Mouse (Mus musculus): ENCODE measurements around the gene Trmt1. TPM values are rescaled to one million over a fixed set of nuclear protein-coding genes. Genes with fewer than 3 reads are reported as not detected.
A peak's percentile ranks its signal among the peaks of the same experiment; 100 is the strongest.

Trmt1 gene
- total and polyA plus RNA-seq, 3 experiments = 77.0 to 160 (median 157) TPM

DNA sequence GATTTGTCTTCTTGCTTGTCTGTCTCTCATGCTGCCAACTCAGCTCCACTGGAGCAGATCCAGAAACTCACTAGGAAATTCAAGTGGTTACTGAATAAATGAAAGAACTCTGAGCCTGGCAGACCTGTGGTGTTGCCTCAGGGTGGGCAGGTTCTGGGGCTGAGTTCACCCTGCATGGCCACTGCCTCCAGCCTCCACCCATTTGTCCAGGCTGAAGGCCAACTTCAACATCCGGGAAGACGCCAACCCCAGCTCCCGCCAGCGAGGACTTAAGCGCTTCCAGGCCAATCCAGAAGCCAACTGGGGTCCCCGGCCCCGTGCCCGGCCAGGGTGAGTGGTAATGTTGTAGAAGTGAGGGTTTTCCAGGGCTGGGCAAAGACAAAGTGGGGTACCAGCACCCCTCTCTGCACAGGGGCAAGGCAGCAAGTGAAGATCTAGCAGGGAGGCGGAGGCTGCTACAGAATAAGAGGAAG is 12.9 kb downstream of the Trmt1 start:
- in situ Hi-C loops (cut with MboI; ENCODE audit: low pct_ligation_motif_present, low pct_unique_long_range_greater_than_20kb, low sequenced_read_pairs) = no loop called here
- peak overlapping the region; percentile 90 for H3K27ac ChIP-seq (ENCODE audit: insufficient read depth, low read depth)
- H3K4me1 ChIP-seq (ENCODE audit: control insufficient read depth in 1 of 2, insufficient read depth in 2 of 2) = peaks cover 14 to 46% of the 10 kb centered on the region in 2 experiments
- H3K4me3 ChIP-seq (replicated peaks in 1 of 3; ENCODE audit: low read depth in 2 of 3, low read length in 2 of 3, poor library complexity in 1 of 3) = no peak overlapping the region
- H3K27me3 ChIP-seq (replicated peaks) = no peaks in the 10 kb centered on the region
- peaks cover 18% of the 10 kb centered on the region for H3K79me2 ChIP-seq (replicated peaks; ENCODE audit: control insufficient read depth, extremely low read depth, insufficient read depth, poor library complexity, severe bottlenecking)
- H3K36me3 ChIP-seq (replicated peaks in 1 of 2; ENCODE audit: control insufficient read depth in 1 of 2, insufficient read depth in 1 of 2, low read length in 1 of 2) = peaks cover 54 to 73% of the 10 kb centered on the region in 2 experiments
- dilution Hi-C loops (cut with MboI; ENCODE audit: extremely low pct_ligation_motif_present, extremely low pct_unique_long_range_greater_than_20kb, low sequenced_read_pairs) = no loop called here
- no peak for DNase-seq (ENCODE audit: extremely low read depth)
- H3K9ac ChIP-seq (ENCODE audit: insufficient read depth, low read depth) = no peak overlapping the region
- TF ChIP-seq ETS1 (conservative IDR thresholded peaks at IDR 0.05; ENCODE audit: low read depth, low read length) (no peak), UBTF (IDR thresholded peaks at IDR 0.05; ENCODE audit: low read depth, low read length) (no peak), PAX5 (IDR thresholded peaks at IDR 0.05; ENCODE audit: low read length) (no peak), MEF2A (IDR thresholded peaks at IDR 0.05; ENCODE audit: borderline replicate concordance, low read depth, low read length) (no peak), HCFC1 (IDR thresholded peaks at IDR 0.05; ENCODE audit: low read depth, low read length) (no peak), EP300 (IDR thresholded peaks at IDR 0.05; ENCODE audit: low read length) (no peak), CHD1 (IDR thresholded peaks at IDR 0.05; ENCODE audit: low read depth, low read length) (no peak), ELF1 (IDR thresholded peaks at IDR 0.05; ENCODE audit: low read depth, low read length) (no peak), ZC3H11A (IDR thresholded peaks at IDR 0.05; ENCODE audit: low read depth, low read length) (no peak)
- no peak overlapping the region for H3K4me2 ChIP-seq (ENCODE audit: insufficient read depth, low read depth, poor library complexity, severe bottlenecking)
- no peaks in the 10 kb centered on the region for H3K9me3 ChIP-seq (replicated peaks; ENCODE audit: low read length)

GRCm38 (mm10) chr8:84699861-84700322 is 13.8 kb downstream of the Trmt1 start:
- Histone ChIP-seq H3K79me2 (replicated peaks; ENCODE audit: control insufficient read depth, extremely low read depth, insufficient read depth, poor library complexity, severe bottlenecking) (peaks cover 18% of the 10 kb centered on the region), H3K27ac (ENCODE audit: insufficient read depth, low read depth) (peak overlapping the region; percentile 90), H3K27me3 (replicated peaks) (no peaks in the 10 kb centered on the region), H3K9ac (ENCODE audit: insufficient read depth, low read depth) (no peak overlapping the region), H3K4me1 (ENCODE audit: control insufficient read depth in 1 of 2, insufficient read depth in 2 of 2) (peaks cover 14 to 55% of the 10 kb centered on the region in 2 experiments), H3K4me3 (replicated peaks in 1 of 3; ENCODE audit: low read depth in 2 of 3, low read length in 2 of 3, poor library complexity in 1 of 3) (no peak overlapping the region), H3K4me2 (ENCODE audit: insufficient read depth, low read depth, poor library complexity, severe bottlenecking) (0 out of 2 replicates have a peak overlapping the region, but pooled peaks have one; percentile 13), H3K36me3 (replicated peaks in 1 of 2; ENCODE audit: control insufficient read depth in 1 of 2, insufficient read depth in 1 of 2, low read length in 1 of 2) (peaks cover 49 to 72% of the 10 kb centered on the region in 2 experiments), H3K9me3 (replicated peaks; ENCODE audit: low read length) (no peaks in the 10 kb centered on the region)
- in situ Hi-C loops (cut with MboI; ENCODE audit: low pct_ligation_motif_present, low pct_unique_long_range_greater_than_20kb, low sequenced_read_pairs) = no loop called here
- dilution Hi-C loops (cut with MboI; ENCODE audit: extremely low pct_ligation_motif_present, extremely low pct_unique_long_range_greater_than_20kb, low sequenced_read_pairs) = no loop called here
- peak; percentile 90 for DNase-seq (ENCODE audit: extremely low read depth)
- TF ChIP-seq MAZ (IDR thresholded peaks at IDR 0.05; ENCODE audit: low read depth, low read length) = peak; percentile 27; the same call in 1 of the 2 replicates
- no peak for TF ChIP-seq PAX5 (IDR thresholded peaks at IDR 0.05; ENCODE audit: low read length)
- TF ChIP-seq RCOR1 (conservative IDR thresholded peaks at IDR 0.05; ENCODE audit: low read depth, low read length) = no peak
- TF ChIP-seq MXI1 (IDR thresholded peaks at IDR 0.05; ENCODE audit: low read depth, low read length) = no peak
- TF ChIP-seq ZKSCAN1 (IDR thresholded peaks at IDR 0.05; ENCODE audit: borderline replicate concordance, low read depth, low read length) = no peak
- TF ChIP-seq ZC3H11A (IDR thresholded peaks at IDR 0.05; ENCODE audit: low read depth, low read length) = no peak
- TF ChIP-seq POLR2A (IDR thresholded peaks at IDR 0.05; ENCODE audit: low read depth, low read length) = peak; percentile 41; the same call in 1 of the 2 replicates
- TF ChIP-seq MAFK (IDR thresholded peaks at IDR 0.05; ENCODE audit: insufficient replicate concordance, low read length) = no peak
- TF ChIP-seq EP300 (IDR thresholded peaks at IDR 0.05; ENCODE audit: low read length) = peak; percentile 71
- TF ChIP-seq CTCF (conservative IDR thresholded peaks at IDR 0.05 in 1 of 2, IDR thresholded peaks at IDR 0.05 in 1 of 2; ENCODE audit: low read depth in 2 of 2, low read length in 2 of 2) = peak; percentile 39 to 55; a peak in 3 of 4 replicates
- TF ChIP-seq USF1 (IDR thresholded peaks at IDR 0.05; ENCODE audit: low read depth, low read length) = no peak
- TF ChIP-seq TBP (conservative IDR thresholded peaks at IDR 0.05; ENCODE audit: low read depth, low read length) = no peak
- TF ChIP-seq UBTF (IDR thresholded peaks at IDR 0.05; ENCODE audit: low read depth, low read length) = no peak
- peak; percentile 85 for TF ChIP-seq CHD2 (IDR thresholded peaks at IDR 0.05; ENCODE audit: low read length)
- peak; percentile 55 for TF ChIP-seq BHLHE40 (IDR thresholded peaks at IDR 0.05; ENCODE audit: low read depth, low read length)
- peak; percentile 76 for TF ChIP-seq ELF1 (IDR thresholded peaks at IDR 0.05; ENCODE audit: low read depth, low read length)
- no peak for TF ChIP-seq NRF1 (IDR thresholded peaks at IDR 0.05; ENCODE audit: low read depth, low read length)
- no peak for TF ChIP-seq GABPA (IDR thresholded peaks at IDR 0.05; ENCODE audit: insufficient replicate concordance, low read depth, low read length)
- TF ChIP-seq MEF2A (IDR thresholded peaks at IDR 0.05; ENCODE audit: borderline replicate concordance, low read depth, low read length) = no peak
- TF ChIP-seq SIN3A (IDR thresholded peaks at IDR 0.05; ENCODE audit: low read length) = peak; percentile 72
- TF ChIP-seq TCF12 (IDR thresholded peaks at IDR 0.05; ENCODE audit: low read depth, low read length) = peak; percentile 93
- peak; percentile 69 for TF ChIP-seq MAX (IDR thresholded peaks at IDR 0.05; ENCODE audit: low read length)
- TF ChIP-seq CHD1 (IDR thresholded peaks at IDR 0.05; ENCODE audit: low read depth, low read length) = no peak
- 0 out of 2 replicates have a peak, but pooled peaks have one; percentile 16 for TF ChIP-seq ZNF384 (IDR thresholded peaks at IDR 0.05; ENCODE audit: low read depth, low read length)
- TF ChIP-seq ETS1 (conservative IDR thresholded peaks at IDR 0.05; ENCODE audit: low read depth, low read length) = no peak; the same call in 1 of the 2 replicates
- peak; percentile 58 for TF ChIP-seq IRF4 (IDR thresholded peaks at IDR 0.05; ENCODE audit: low read depth, low read length)
- TF ChIP-seq MYC (IDR thresholded peaks at IDR 0.05; ENCODE audit: low read depth, low read length) = 0 out of 2 replicates have a peak, but pooled peaks have one; percentile 73
- TF ChIP-seq KAT2A (IDR thresholded peaks at IDR 0.05; ENCODE audit: insufficient replicate concordance, low read length) = 0 out of 2 replicates have a peak, but pooled peaks have one; percentile 17
- no peak; the same call in 1 of the 2 replicates for TF ChIP-seq POLR2AphosphoS2 (IDR thresholded peaks at IDR 0.05; ENCODE audit: low read depth, low read length)
